Mouse (Mus musculus) myocyte (in vitro differentiated cells): Measurements from ENCODE around the gene Ldhd.

Source experiments
- E2F4 ChIP-seq: IDR thresholded peaks from one replicate; pipeline ENCODE4 v1.6.1; 2011; ENCODE audit warnings: mild to moderate bottlenecking, control low read depth, moderate library complexity; ENCODE audit not compliant: insufficient read depth
- MAX ChIP-seq: IDR thresholded peaks from one replicate; pipeline ENCODE4 v1.6.1; 2011; ENCODE audit warnings: low read depth, mild to moderate bottlenecking, control low read depth
- MYOD1 ChIP-seq, 3 experiments: IDR thresholded peaks; one replicate each; pipeline ENCODE4 v1.6.1; 2011; ENCODE audit warnings: control low read depth in 2 of 3, low read depth in 2 of 3, mild to moderate bottlenecking in 2 of 3, moderate library complexity in 1 of 3; ENCODE audit not compliant: insufficient read length in 2 of 3, control insufficient read depth in 1 of 3
- POLR2A ChIP-seq: IDR thresholded peaks from one replicate; pipeline ENCODE4 v1.6.1; 2011; ENCODE audit warnings: low read depth, mild to moderate bottlenecking, control low read depth, moderate library complexity; ENCODE audit not compliant: insufficient read length
- POLR2AphosphoS2 ChIP-seq: IDR thresholded peaks from one replicate; pipeline ENCODE4 v1.6.1; 2011; ENCODE audit warnings: low read depth, control low read depth; ENCODE audit not compliant: insufficient read length
- SRF ChIP-seq: IDR thresholded peaks from one replicate; pipeline ENCODE4 v1.6.1; 2011; ENCODE audit warnings: low read depth; ENCODE audit not compliant: control insufficient read depth, insufficient read length
- TCF12 ChIP-seq: IDR thresholded peaks from one replicate; pipeline ENCODE4 v1.6.1; 2011; ENCODE audit warnings: mild to moderate bottlenecking, control low read depth; ENCODE audit not compliant: poor library complexity, insufficient read depth, severe bottlenecking
- USF1 ChIP-seq: IDR thresholded peaks from one replicate; pipeline ENCODE4 v1.6.1; 2011; ENCODE audit warnings: low read depth, mild to moderate bottlenecking, control low read depth, moderate library complexity

DNA sequence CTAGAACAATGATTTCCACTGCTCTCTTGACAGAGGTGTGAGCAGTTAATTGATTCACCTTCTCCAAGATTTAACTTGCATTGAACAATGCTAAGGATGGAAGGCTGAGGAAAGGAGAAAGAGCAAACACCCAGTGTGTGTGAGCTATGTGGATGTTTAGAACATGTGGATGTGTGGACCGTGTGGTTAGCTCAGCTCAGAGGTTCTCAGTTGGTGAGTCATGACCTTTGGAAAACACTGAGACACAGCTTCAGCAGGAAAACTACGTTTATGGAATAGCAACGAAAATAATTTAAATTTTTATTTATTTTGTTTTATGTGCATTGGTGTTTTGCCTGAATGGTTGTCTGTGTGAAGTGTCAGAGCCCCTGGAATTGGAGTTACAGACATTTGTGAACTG lies 40.0 kb downstream of the Ldhd start:
- TF ChIP-seq USF1, result no peak
- no peak for TF ChIP-seq E2F4
- TF ChIP-seq POLR2A, result no peak
- TF ChIP-seq POLR2AphosphoS2, result no peak
- no peak for TF ChIP-seq MAX
- no peak for TF ChIP-seq MYOD1 (IDR thresholded peaks at IDR 0.05; ENCODE audit: control insufficient read depth in 1 of 3, insufficient read length in 2 of 3, low read depth in 2 of 3)
- TF ChIP-seq TCF12, result no peak
- TF ChIP-seq SRF, result no peak
